Mouse (Mus musculus): ENCODE measurements at regions not wholly inside any gene's neighbourhood (a gene's known extent, or its start where the extent isn't known, plus 50 kb on each side); places are given as distances from the start of the nearest gene placed in this dataset.

GRCm38 (mm10) chr10:16994526-16994925, 728.5 kb upstream of the Cited2 start:
- ATAC-seq (ENCODE audit: poor library complexity, severe bottlenecking), result no peak

- no peak for ATAC-seq (ENCODE audit: poor library complexity, severe bottlenecking)
Measured at GRCm38 (mm10) chr10:16995010-16995409, 728.0 kb upstream of the Cited2 start.

DNA sequence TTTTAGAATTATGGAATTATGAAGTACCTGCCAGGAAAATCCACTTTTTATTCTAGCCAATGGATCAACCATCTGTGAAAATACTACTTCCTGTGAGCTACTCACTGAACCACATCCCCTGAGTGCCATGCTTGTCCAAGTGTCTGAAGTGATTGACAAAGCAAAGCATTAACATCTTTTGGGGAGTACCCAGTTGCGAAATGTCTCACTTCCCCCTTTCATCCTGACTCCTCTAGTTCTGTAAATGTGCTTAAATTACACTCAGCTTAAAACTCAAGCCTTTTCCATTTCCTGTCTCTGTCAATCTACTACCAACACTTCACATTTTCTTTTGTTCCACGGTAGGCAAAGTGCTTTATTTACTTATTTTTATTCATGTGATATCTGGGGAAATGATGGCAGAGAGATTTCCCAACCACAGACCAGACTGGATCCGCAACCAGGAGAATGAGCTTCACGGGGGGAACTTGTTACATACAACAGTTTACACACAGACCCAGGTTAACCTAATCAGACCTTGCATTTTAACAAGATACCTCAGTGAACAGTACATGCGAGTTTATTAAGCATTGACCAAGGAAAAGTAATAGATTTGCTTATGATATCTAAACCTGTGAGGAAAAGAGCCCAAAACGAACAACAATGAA, 726.1 kb upstream of the Cited2 start:
- ATAC-seq (ENCODE audit: poor library complexity, severe bottlenecking), result peak; percentile 99

- ATAC-seq (ENCODE audit: poor library complexity, severe bottlenecking), result no peak
Measured at GRCm38 (mm10) chr10:17001320-17001719, 721.7 kb upstream of the Cited2 start.

- ATAC-seq (ENCODE audit: poor library complexity, severe bottlenecking), result no peak
Measured at GRCm38 (mm10) chr10:17003123-17003849, 719.7 kb upstream of the Cited2 start.

GRCm38 (mm10) chr10:17008683-17009082, 714.3 kb upstream of the Cited2 start:
- ATAC-seq (ENCODE audit: poor library complexity, severe bottlenecking), result no peak

- no peak for ATAC-seq (ENCODE audit: poor library complexity, severe bottlenecking)
Measured at GRCm38 (mm10) chr10:17010047-17010446, 713.0 kb upstream of the Cited2 start.

DNA sequence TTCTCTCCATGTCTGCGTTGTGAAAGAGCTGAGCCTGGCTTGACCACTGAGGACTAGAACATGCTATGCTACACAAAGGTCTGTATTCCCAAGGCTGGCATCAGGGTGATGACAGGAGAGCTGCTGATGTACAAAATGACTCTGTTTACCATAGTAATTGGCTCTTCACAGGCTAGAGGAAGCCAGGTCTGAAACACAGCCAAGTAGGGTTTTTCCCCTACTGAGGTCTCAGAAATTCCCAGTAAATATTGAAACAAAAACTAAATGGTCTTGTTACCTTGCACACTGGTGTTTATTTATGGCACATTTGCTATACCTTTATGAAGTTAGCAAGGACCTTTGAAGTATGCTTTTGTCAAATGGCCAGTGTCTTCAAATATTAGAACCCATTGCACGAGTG, 711.1 kb upstream of the Cited2 start:
- no peak for ATAC-seq (ENCODE audit: poor library complexity, severe bottlenecking)

- ATAC-seq (ENCODE audit: poor library complexity, severe bottlenecking), result no peak
Measured at GRCm38 (mm10) chr10:17012541-17012975, 710.5 kb upstream of the Cited2 start.

DNA sequence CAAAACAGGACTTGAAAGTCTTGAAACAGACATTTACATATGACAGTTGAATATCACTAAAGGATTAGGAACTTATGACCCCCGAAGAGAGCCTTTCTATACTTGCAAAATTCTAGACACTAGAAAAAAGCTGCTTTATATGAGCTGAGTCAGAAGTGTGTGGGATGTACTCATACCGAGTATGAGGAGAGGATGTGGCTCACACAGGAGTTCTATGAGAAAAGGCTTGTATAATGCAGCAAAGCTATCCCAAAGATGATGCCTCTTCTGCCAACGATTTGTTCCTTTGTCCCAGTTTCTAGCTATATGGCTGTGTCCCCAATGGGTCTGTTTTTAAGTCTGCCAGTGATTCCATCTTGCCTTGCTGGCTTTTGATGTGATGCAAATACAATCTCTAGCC, 708.2 kb upstream of the Cited2 start:
- no peak for ATAC-seq (ENCODE audit: poor library complexity, severe bottlenecking)

DNA sequence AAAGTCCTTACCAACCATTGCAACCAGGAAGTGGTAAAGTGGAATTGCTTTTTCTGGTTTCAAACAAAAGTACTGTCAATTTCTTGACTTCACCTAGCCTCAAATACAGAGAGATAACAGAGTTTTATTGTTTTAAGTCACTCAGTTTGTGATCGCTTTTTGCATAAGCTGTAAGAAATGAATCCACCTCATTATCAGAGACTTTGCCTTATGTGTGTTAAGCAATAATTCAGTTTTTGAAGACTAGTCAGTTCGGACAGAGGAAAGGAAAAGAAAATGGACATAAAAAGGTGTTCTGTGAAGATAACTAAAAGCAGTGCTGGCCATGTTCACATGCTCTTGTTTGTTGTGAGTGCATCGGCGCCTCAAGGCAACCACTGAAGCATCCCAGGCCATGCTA, 706.2 kb upstream of the Cited2 start:
- no peak for ATAC-seq (ENCODE audit: poor library complexity, severe bottlenecking)

DNA sequence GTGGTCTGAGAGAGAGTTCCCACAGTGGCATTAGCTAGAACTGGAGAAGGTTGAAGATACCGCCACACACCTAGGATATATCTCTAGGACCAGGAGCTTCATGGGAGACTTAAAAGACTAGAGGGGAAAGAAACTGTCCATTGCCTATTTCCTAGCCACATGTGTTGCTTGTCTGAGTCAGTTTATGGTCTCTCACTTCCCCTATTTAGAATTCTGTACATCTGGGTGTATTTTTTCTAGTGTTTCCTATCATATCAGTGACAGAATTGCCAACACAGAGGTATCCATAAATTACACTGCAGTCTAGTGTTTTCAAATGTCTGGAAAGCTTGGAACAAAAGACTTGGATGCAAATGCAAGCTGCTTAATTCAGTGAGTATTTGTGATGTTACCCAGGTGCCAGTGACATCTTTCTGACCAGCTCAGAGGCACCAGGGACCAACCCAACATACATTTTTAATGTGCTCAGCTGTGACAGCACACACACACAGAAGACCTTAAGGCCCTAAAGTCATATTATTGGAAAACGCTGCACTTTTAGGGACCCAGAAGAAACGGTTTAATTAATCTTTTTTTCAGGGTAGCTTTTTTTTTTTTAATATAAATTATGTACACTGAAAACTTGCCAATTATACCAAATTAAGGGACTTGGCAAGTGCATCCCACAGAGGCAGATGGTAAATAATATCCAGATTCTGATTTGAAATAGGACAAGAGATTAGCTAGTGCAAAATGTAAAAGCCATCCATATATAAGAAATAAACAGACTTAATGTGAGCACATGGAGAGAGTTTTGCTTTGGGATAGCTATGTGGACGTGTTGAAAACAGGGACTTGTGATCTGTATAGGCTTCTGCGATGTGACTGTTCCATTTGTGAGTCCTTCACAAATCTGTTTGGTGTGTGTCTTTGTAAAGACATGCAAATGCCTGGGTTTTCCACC, 700.5 kb upstream of the Cited2 start:
- ATAC-seq (ENCODE audit: poor library complexity, severe bottlenecking), result peak; percentile 63

DNA sequence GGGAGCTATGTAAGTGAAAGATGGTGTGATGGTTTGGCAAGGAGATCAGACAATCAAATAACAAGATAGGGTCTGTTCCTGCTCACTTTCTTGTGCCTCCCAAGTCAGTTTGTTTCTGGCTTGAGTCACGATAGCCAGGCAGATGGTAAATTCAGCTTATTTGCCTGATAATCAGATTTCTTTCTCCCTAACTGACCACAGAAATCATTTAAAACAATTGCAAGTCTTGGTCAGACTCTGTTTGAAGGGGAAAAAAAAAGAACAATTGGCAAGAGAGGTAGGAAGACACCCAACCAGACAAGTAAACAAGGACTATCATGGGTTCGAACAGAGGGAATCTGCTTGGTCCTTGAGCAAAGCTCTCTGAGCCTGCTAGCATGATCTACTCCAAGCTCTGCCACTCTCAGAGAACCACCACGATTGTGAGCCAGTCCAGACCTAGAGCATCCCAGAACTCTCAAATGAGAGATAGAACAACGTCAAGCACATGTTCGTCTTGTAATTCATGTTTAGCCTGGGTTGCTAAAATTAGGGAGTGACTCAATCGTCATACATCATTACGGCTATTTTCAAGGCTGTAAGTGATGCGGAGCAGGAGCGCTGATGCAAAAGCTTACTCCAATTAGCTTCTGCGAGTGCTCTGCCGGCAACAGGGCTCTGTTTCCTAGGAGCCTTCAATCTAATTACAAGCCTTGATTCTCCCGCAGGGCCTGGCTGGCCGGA, 699.3 kb upstream of the Cited2 start:
- no peak for ATAC-seq (ENCODE audit: poor library complexity, severe bottlenecking)

DNA sequence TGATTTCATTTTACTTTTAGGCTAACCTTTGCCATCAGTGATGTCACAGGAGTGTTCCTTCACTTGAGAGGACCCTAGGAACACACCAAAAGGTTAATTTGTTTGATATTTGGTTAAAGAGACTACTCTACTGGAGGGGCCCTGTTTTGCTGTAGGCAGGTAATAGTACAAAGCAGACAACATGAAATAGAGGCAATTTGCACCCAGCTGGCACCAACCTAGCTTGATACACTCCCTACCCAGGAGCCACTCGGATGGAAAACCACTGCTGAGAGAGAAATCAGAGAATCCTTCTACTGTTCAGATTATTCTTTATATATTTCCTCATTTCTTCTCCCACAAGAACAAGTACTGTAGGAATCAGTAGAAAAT, 698.7 kb upstream of the Cited2 start:
- ATAC-seq (ENCODE audit: poor library complexity, severe bottlenecking), result no peak

GRCm38 (mm10) chr10:17034892-17035775, 687.9 kb upstream of the Cited2 start:
- ATAC-seq (ENCODE audit: poor library complexity, severe bottlenecking), result no peak

GRCm38 (mm10) chr10:17038259-17039043, 684.6 kb upstream of the Cited2 start:
- ATAC-seq (ENCODE audit: poor library complexity, severe bottlenecking), result no peak

GRCm38 (mm10) chr10:17042090-17042489, 680.9 kb upstream of the Cited2 start:
- ATAC-seq (ENCODE audit: poor library complexity, severe bottlenecking), result no peak

DNA sequence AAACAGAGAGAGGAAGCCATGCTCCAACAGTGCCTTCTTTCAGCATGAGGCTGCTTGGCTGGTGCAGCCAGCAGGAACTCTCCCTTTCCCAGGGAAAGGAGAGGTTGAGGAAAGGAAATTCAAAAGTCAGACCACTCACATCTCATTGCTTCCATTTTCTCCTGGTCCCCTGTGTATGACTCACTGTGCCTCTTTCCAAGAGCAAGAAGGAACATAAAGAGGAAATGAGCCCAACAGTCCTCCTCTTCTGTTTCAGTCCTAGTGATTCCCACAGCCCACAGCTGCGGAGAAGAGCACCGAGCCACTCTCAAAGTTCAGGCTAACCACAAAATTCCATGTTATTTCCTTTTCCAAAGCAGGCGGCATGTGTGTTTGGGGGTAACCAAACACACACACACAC, 680.0 kb upstream of the Cited2 start:
- ATAC-seq (ENCODE audit: poor library complexity, severe bottlenecking), result peak; percentile 89

- no peak for ATAC-seq (ENCODE audit: poor library complexity, severe bottlenecking)
Measured at GRCm38 (mm10) chr10:17046765-17047164, 676.3 kb upstream of the Cited2 start.
